Mouse (Mus musculus) bone marrow, adult 2 months (tissue): ENCODE measurements around the gene Ndufa4l2.

Experiments used
- CTCF ChIP-seq: fragments of 200-500 bp; IDR thresholded peaks from 2 replicates; pipeline ENCODE4 v1.5.1; 2011; ENCODE audit warnings: low read length, control low read depth; ENCODE audit not compliant: control insufficient read depth, insufficient read depth
- POLR2A ChIP-seq: fragments of 200-500 bp; IDR thresholded peaks from 2 replicates; pipeline ENCODE4 v1.6.1; 2011; ENCODE audit warnings: low read depth, mild to moderate bottlenecking, control low read depth, low read length, borderline replicate concordance; ENCODE audit not compliant: control insufficient read depth

- TF ChIP-seq CTCF (no peak), POLR2A (no peak)
These were observed 19.5 kb downstream of the Ndufa4l2 start, which contains the start of gene Nxph4 for GRCm38 (mm10) chr10:127534036-127534928.
